Mouse (Mus musculus): ENCODE results near the gene Camkmt.

- peak; percentile 96 for TF ChIP-seq MAZ (IDR thresholded peaks at IDR 0.05; ENCODE audit: low read depth, low read length)
- no peak for TF ChIP-seq USF2 (IDR thresholded peaks at IDR 0.05; ENCODE audit: borderline replicate concordance in 1 of 2, insufficient read depth in 1 of 2, low read depth in 1 of 2, low read length in 2 of 2)
- no peak for TF ChIP-seq CTCF (IDR thresholded peaks at IDR 0.05 in 2 of 3, conservative IDR thresholded peaks at IDR 0.05 in 1 of 3; ENCODE audit: control insufficient read depth in 1 of 3, insufficient read depth in 1 of 3, low read depth in 2 of 3, low read length in 3 of 3, poor library complexity in 1 of 3, severe bottlenecking in 1 of 3)
- TF ChIP-seq MEF2A (IDR thresholded peaks at IDR 0.05; ENCODE audit: extremely low read depth, insufficient replicate concordance, low read depth, low read length, poor library complexity, severe bottlenecking), result no peak
- no peak for TF ChIP-seq NRF1 (IDR thresholded peaks at IDR 0.05; ENCODE audit: insufficient read depth, low read depth, low read length, poor library complexity, severe bottlenecking)
- no peak for TF ChIP-seq POLR2AphosphoS2 (IDR thresholded peaks at IDR 0.05; ENCODE audit: low read length)
These were observed 292.6 kb downstream of the Camkmt start for GRCm38 (mm10) chr17:85382906-85383305.
